Mouse (Mus musculus): ENCODE measurements at regions not wholly inside any gene's neighbourhood (a gene's known extent, or its start where the extent isn't known, plus 50 kb on each side); places are given as distances from the start of the nearest gene placed in this dataset.

GRCm38 (mm10) chr5:82472146-82472545 is 882.8 kb downstream of the Tecrl start:
- DNase-seq (ENCODE audit: low spot score in 2 of 2), result no peak

- DNase-seq (ENCODE audit: low spot score in 2 of 2), result no peak
These were observed 890.7 kb downstream of the Tecrl start for GRCm38 (mm10) chr5:82464272-82464671.

DNA sequence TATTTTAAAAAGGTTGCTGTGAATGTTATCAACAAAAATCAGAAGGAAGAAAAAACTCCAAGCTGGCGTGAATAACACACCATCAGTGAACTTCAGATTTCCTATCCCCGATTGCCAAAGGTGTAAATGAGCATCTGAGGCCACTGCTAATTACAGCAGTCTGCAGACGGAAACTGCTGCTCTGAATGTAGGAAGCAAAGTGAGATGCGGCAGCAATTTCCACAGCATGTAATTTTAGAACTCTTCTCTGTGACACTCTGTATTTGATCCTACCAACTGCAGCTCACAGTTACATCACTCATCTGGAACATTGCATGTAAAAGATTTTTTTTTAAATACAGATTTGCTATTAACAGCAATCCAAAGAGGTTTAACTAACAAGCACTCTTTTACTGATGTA is 913.7 kb downstream of the Tecrl start:
- no peak for DNase-seq (ENCODE audit: low spot score in 2 of 2)

GRCm38 (mm10) chr5:82440126-82440525 is 914.9 kb downstream of the Tecrl start:
- DNase-seq (ENCODE audit: low spot score in 2 of 2), result no peak

GRCm38 (mm10) chr5:82420396-82420795 is 934.6 kb downstream of the Tecrl start:
- DNase-seq (ENCODE audit: low spot score in 2 of 2), result no peak

- DNase-seq (ENCODE audit: low spot score in 2 of 2), result no peak
These were observed 958.3 kb downstream of the Tecrl start for GRCm38 (mm10) chr5:82396632-82397234.

GRCm38 (mm10) chr5:82361624-82362023 is 993.4 kb downstream of the Tecrl start:
- no peak for DNase-seq (ENCODE audit: low spot score in 2 of 2)

DNA sequence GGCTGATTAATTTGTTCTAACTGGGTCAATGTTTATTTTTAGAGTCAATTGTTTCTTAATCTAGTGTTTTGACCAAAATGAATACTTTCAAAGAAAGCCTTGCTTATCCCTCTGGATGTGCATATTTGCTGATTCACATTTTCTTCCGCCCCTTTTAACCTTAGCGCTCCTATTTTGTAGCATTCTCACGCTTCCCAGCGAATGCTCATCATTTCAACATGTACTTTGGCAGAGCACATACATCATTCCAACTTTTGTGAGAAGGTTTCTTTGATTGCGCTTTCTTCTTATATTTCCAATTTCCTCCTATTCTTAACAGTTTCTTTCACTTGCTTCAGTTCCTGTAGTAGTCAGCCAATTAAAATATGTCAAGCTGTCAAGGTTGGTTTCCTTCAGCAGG is 998.7 kb downstream of the Tecrl start:
- no peak for DNase-seq (ENCODE audit: low spot score in 2 of 2)

- DNase-seq (ENCODE audit: low spot score in 2 of 2), result no peak
These were observed 1003.9 kb downstream of the Tecrl start for GRCm38 (mm10) chr5:82351089-82351488.

DNA sequence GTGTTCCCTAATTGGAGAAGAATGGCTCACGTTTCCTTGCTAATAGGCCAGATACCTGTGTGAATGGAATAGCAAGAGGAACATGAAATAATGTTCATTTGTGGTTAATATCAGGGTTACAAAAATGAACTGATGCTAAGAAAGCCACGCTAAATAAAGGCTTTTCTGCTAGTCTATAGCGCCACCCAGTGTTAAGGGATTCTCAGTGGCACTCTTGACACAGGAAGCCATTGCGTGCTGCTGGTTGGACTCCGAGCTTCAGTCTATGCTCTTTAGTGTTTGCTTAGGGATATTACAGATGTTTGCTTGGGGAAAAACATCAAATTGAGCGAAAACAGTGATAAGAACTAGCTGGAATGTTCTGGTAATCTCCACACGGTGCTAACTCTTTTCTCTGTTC is 1008.3 kb downstream of the Tecrl start:
- peak in 1 of 2 experiments; percentile 51 for DNase-seq (ENCODE audit: low spot score in 2 of 2)

DNA sequence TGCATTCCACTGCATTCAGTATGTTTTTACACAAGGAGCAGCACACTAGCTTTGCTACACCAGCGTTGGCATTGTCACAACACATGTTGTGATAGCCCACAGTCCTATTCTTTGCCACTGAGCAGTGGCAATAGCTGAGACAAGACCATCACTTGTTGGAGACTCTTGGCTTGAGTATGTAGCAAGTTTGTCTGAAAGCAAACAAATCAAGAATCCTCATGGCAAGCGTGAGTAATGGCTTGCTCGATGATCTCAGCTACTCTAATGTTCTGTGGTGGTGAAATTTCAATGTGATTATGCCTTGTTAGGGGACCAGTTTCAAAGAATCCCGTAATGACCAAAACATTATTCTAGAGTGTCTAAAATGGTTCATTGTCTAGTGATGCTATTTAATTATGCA is 1030.6 kb downstream of the Tecrl start:
- no peak for DNase-seq (ENCODE audit: low spot score in 2 of 2)

DNA sequence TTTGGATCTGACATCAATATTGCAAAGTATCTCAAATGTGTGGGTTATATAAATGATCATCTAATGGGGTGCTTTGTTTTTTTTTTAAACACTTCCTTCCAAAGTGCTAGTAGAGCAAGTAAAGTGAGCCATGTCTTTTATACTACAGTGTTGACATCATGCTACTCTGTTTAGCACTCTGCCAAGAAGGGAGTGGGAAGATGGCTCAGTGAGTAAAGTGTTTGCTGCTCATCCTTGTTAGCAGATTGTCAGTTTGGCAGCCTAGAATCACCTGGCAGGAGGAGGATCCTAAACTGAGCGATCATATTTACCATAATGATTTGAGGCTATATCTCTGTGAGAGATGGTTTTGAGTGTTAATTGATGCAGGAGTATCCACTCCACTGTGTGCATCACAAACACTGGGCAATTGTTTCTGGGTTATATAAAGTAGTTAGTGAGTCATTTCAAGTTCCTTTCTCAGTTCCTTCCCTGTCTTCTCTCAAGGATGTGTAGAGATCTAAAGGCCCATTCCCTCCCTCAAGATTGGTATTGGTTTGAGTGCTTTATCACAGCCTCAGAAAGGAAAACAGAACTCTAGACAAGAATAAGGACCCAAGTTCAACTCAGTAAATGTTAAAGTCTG is 1035.2 kb downstream of the Tecrl start:
- no peak for DNase-seq (ENCODE audit: low spot score in 2 of 2)

DNA sequence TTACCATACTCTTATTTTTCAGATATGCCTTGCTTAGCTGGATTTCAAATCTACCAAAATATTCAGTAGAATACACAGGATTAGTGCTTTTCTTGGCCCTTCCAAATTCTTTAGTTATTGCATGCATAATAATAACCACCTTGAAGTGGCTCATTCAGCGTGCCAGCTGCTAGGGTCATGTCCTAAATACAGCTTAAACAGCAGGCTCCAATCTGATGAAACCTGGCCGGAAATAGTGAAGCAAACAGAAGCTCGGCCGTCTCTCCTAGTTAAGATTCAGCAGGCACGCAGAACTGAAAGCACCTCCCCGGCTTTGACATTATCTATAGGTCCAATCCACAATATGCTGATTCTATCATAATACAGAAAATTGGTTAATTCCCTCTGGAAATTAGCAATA is 1042.9 kb downstream of the Tecrl start:
- DNase-seq (ENCODE audit: low spot score in 2 of 2), result no peak

DNA sequence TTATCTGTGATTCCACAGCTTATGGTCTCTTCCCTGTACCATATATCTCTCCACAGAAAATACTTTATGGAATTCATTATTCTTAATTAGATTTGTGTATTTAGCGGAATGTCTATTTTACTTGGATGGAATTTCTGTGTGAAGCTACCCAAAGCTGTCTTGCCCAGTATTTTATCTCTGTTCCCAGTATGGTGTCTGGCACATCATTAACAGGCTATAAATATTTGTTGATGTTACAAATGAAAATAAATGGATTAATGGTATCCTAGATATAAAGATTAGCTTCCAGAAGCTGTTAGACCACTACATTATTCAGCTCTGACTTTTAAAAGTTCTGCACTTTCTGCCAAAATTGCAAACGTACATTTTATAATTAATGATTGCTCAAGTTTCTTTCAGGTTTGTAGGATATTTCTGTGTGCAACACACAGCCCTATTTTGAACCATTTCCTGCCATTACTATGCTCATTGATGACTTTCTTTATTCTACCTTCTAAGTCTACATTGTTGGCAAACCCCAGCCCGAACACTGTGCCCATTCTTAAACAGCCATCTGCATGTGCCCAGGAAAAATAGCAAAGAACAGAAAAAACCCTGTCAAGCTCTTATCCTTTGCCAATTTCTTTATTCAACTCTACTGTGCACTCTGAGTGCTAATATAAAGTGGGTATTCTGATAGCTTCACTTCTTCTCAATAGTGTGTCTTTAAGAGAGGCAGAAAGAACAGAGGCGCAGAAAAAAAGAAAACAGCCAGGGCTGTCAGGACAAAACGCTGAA is 1066.7 kb downstream of the Tecrl start:
- DNase-seq (ENCODE audit: low spot score in 2 of 2), result no peak

- DNase-seq (ENCODE audit: low spot score in 2 of 2), result no peak
These were observed 1101.5 kb downstream of the Tecrl start for GRCm38 (mm10) chr5:82253356-82254104.

GRCm38 (mm10) chr5:82226329-82226728 is 1128.7 kb downstream of the Tecrl start:
- no peak for DNase-seq (ENCODE audit: low spot score in 2 of 2)

DNA sequence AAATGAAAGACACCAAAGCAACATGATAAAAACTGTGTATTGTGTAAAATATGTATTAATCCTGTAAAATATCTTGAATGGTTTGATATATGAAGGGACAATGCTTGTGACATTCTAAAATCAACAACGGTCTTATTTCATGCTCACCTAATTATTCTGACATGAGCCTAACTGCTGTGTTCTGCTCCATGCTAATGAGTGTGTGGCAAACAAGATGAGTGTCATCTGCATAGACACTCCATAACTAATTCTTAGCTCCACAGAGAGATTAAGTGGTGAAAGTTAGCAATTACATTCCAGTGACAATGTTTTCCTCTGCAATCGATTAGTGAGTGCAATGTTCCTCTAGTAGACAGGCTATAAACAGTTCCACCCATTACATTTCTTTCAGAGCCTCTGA is 1131.4 kb downstream of the Tecrl start:
- DNase-seq (ENCODE audit: low spot score in 2 of 2), result no peak

DNA sequence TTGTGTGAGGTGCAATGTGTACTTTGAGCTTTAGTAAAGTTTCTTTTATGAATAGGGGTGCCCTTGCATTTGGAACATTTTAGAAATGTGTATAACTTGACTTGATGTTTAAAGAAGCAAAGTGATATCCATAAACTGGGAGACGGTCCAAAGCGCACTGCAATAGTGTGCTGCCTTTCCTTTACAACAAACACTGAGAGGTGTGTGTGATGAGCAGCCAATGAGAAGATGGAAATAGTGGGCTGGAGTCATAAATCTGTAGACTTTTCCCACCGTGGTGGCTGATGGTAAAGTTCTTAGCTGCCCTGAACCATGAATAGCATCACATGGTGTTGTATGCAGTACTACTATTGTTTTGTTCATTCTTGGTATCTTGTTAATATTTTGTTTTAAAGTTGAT is 1151.4 kb downstream of the Tecrl start:
- no peak for DNase-seq (ENCODE audit: low spot score in 2 of 2)

Data from gastrocnemius, postnatal 4 days (tissue).